Mouse (Mus musculus) left cerebral cortex, postnatal 10 days (tissue): ENCODE measurements around the gene Rabggta. TPM values are rescaled to one million over a fixed set of nuclear protein-coding genes. Genes with fewer than 3 reads are reported as not detected.

Experiments
- DNase-seq, 2 experiments: peaks; one replicate each; pipeline ENCODE4 v3.0.0; 2021 to 2022; ENCODE audit warnings: low spot score in 2 of 2, mixed read lengths in 1 of 2; ENCODE audit errors: extremely low spot score in 1 of 2
- intact Hi-C: fragments of 180-260 bp; cut with DNase I; formaldehyde crosslinking; loops from one replicate; pipeline ENCODE4 v1.15.1; 2025
- total RNA-seq, 2 experiments: library from RNA; stranded (reverse); gene quantifications; 2 replicates each; pipeline ENCODE4 v1.2.3; 2021

Gene Rabggta
- 10 to 100 TPM; 46.6 to 48.2 TPM for total RNA-seq

- peak; percentile 89 to 95 for DNase-seq
- intact Hi-C loops: no loop called here
These were observed at the start of gene Rabggta for GRCm38 (mm10) chr14:55721700-55722437. Gene Rabggta (minus strand): TSS chr14:55722263.

DNA sequence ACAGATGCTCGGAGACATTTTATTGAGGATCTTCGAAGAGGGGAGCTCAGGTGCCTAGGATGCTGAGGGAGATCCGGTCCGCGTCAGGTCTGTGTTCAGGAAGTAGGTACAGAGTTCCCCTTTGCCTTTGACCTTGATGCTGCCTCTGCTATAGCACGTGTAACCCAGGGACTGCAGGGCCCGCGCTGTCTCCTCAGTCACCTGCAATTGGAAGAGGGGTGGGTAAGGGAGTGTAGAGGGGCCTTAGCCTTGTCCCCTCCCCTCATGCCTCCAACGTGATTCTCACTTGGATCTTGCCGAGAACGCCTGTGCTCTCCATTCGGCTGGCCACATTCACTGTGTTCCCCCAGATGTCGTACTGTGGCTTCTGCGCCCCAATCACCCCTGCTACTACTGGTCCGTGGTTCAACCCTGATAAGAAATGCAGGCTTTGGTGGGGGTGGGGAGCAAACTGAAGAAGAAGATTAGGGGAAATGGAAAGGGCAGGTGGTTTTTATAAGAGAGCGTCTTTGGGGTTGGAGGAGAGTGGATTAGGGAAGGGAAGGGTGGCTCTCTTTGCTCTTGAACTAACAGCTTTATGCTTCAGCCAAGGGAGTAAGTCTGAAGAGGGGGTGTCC is 47.1 kb upstream of the Rabggta start:
- no peak for DNase-seq
- intact Hi-C loops: no loop called here

DNA sequence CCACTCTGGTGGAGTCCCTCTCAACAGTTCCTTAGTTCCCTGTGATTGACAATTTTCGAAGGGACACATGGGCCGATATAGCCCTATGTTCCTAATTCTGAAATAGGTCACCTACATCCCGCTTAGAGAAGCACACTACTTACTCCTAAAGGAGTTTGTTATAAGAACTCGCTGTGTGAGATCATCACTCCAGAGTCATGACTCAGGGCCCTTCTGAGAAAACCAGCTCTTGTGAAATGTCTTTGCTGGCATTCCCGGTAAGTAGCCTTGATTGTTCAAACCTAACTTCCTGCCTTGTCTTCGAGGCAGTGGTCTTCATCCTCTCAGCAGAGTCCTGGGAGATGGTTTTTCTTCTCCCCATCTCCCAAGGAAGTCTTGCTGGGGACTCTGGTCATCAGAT is 46.5 kb upstream of the Rabggta start:
- DNase-seq: no peak
- intact Hi-C loops: no loop called here

- peak in 1 of 2 experiments; percentile 74 for DNase-seq
- intact Hi-C loops: no loop called here
These were observed 45.7 kb upstream of the Rabggta start for GRCm38 (mm10) chr14:55767519-55768414.

- intact Hi-C loops: no loop called here
- no peak for DNase-seq
These were observed 43.6 kb upstream of the Rabggta start, which contains the start of gene Ltb4r1 for GRCm38 (mm10) chr14:55765696-55766095. Gene Ltb4r1 (plus strand): TSS chr14:55765962.

GRCm38 (mm10) chr14:55763166-55763565 is 41.1 kb upstream of the Rabggta start:
- DNase-seq: no peak
- intact Hi-C loops: loop anchor here (5.0 kb wide), 1 partner anchor 154 kb away; no protein-coding TSS in a partner anchor

DNA sequence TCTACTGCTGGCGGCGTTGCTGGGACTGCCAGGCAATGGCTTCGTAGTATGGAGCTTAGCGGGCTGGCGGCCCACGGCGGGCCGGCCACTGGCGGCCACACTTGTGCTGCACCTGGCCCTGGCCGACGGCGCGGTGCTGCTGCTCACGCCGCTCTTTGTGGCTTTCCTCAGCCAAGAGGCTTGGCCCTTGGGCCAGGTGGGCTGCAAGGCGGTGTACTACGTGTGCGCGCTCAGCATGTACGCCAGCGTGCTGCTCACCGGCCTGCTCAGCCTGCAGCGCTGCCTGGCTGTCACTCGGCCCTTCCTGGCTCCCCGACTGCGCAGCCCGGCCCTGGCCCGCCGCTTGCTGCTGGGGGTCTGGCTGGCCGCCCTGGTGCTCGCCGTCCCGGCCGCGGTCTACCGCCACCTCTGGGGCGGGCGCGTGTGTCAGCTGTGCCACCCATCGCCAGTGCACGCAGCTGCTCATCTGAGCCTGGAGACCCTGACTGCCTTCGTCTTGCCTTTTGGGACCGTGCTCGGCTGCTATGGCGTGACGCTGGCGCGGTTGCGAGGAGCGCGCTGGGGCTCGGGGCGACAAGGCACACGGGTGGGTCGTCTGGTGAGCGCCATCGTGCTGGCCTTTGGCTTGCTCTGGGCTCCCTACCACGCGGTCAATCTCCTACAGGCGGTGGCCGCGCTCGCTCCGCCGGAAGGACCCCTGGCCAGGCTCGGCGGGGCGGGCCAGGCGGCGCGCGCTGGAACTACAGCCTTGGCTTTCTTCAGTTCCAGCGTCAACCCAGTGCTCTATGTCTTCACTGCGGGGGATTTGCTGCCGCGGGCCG is 40.1 kb upstream of the Rabggta start:
- peak; percentile 31 to 74 for DNase-seq
- intact Hi-C loops: loop anchor here (5.0 kb wide), 1 partner anchor 155 kb away; no protein-coding TSS in a partner anchor

- intact Hi-C loops: loop anchor here (5.0 kb wide), 1 partner anchor 156 kb away; no protein-coding TSS in a partner anchor
- no peak for DNase-seq
These were observed 39.1 kb upstream of the Rabggta start, which contains the start of gene Ltb4r2 for GRCm38 (mm10) chr14:55761163-55761562. Gene Ltb4r2 (plus strand): TSS chr14:55761428.

DNA sequence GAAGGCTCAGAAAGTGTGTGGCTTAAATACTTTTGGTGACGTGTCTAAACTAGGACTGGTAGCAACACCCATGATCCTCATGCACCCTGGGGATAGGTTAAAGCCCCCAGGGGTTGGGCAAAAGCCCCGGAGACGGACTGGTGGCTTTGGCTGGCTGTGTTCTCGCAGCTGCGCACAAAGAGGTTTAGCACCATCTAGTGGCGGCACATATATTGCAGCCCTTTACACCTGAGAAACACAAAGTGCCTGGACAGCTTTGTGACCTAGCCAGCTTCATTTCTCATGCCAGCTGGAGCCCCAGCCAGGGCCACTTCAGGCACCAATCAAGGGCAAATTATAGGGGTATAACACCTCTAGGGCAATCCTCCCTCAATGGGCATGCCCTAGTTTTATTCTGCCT is 38.1 kb upstream of the Rabggta start:
- DNase-seq: peak; percentile 79 to 85
- intact Hi-C loops: loop anchor here (5.0 kb wide), 1 partner anchor 157 kb away; no protein-coding TSS in a partner anchor

- DNase-seq: peak; percentile 49 to 55
- intact Hi-C loops: no loop called here
These were observed 36.3 kb upstream of the Rabggta start, which contains the start of gene Cideb for GRCm38 (mm10) chr14:55758363-55758784. Gene Cideb (minus strand): TSS chr14:55758458.

GRCm38 (mm10) chr14:55757566-55757965 is 35.5 kb upstream of the Rabggta start:
- intact Hi-C loops: no loop called here
- DNase-seq: no peak

DNA sequence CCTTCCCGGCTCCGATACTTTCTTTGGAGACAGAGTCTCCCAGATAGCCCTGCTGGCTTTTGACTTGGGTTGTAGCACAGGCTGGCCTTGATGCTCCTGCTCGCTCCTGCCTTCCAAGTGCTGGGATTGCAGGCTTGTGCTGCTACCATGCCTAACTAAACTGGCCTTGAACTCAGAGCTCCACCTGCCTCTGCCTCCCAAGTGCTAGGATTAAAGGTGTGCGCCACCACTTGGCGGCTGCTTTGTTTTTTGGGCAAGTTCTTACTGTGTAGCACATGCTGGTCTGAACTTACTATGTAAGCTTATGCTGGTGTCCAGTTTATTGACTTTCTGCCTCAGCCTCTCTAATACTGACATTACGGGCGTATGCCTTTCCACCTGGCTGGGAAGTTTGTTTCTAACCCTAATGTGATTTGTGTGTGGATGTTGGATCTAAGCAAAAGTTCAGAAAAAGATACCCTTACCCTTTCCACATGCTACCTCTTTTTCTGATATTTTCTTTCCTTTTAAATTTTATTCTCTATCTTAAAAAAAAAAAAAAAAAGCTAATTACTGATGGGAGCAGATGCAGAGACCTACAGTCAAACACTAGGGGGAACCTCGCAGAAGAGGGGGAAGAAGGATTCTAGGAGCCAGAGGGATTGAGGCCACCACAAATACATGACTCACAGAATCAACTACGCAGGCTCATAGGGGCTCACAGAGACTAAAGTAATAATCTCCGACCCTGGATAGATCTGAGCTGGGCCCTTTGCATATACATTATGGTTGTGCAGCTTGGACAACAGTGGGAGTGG is 25.2 kb upstream of the Rabggta start:
- intact Hi-C loops: no loop called here
- DNase-seq: no peak

DNA sequence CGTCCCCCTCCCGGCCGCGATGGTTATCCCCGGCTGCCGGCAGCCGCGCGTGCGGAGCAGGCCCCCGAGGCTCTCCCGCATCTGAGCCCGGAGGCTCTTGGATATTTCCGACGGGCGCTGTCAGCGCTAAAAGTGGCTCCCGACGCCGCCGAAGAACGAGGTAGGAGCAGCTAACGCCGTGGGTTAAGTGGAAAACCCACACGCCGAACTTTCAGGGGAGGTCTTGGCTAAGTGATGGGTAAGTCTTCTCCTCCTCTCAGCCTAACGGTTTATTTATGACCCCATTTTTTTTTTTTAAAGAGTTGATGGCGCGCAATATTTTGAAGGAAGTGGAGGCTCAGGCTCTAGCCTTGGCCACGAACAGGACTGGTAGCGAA is 23.8 kb upstream of the Rabggta start:
- DNase-seq: no peak
- intact Hi-C loops: no loop called here

DNA sequence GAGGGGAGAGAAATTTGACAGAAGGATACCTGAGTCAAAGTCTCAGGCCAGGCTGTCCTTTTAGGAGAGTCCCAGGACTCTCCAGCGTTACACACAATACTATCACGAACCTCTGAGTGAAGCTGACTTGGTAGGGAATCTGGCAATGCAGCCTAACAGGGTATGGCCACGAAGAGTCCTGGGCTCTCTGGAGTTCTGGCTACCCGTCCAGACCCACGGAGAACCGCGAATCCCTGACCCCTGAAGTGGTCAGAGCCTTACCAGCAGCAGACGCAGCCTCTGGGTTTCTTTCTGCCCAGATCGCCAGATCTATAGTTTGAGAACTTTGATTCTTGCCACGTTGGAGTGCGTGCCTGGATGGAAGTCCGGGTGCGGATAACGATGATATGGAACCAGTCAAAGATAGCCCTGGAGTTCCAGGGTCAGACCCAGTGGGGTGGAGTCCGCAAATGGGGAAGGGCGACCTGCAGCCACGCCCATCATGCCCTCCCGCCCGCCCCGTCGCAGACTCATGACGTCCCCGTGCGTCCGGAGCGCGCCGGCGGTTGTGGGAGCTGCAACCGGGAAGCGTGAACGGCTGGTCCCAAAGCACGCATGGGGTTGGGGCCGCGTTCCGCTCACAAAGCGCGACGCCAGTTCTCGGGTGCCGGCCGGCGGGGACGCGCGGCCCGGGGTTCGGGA is 23.3 kb upstream of the Rabggta start, which contains the start of the genes Dhrs1 and Nop9:
Gene Dhrs1, minus strand, starts transcription at position 511 of the 681 bp plus-strand sequence.
Gene Nop9, plus strand, starts transcription at position 514 of the 681 bp plus-strand sequence.
- DNase-seq: peak; percentile 77 to 93
- intact Hi-C loops: no loop called here

- intact Hi-C loops: loop anchor here (1.0 kb wide), 1 partner anchor 60 kb away; no protein-coding TSS in a partner anchor
- peak; percentile 75 to 79 for DNase-seq
These were observed 21.6 kb upstream of the Rabggta start for GRCm38 (mm10) chr14:55743711-55744110.

DNA sequence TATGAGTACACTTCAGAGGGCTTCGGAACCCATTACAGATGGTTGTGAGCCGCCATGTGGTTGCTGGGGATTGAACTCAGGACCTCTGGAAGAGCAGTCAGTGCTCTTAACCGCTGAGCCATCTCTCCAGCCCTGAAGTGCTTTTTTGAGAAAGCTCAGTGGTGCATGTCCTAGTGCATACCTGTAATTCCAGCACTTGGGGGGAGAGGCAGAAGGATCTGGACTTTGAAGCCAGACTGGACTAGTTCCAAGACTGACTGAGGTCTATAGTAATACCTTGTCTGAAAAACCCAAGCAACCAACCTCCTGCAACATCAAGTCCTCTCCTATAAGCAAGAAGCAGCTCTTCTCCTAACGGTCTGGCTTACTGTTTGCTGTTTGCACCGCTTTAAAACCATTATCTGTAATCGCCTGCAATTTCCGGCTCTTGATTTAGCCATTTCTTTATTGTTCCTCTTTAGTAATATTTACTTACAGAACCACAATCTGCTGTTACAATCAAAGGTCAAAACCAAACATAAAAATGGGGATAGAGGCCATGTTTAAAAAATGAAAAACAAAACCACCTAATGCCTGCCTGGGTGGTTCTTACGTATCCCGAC is 15.1 kb upstream of the Rabggta start:
- intact Hi-C loops: no loop called here
- DNase-seq: no peak
